8 mouse cellular contexts compared by ENCODE assay signal in genomic region chr2:113848245-113849121, GRCm38 (mm10). TPM values are rescaled to one million over a fixed set of nuclear protein-coding genes. Genes with fewer than 3 reads are reported as not detected.
DNase-seq lines count a peak whose midpoint lies in the region; ATAC-seq and TF ChIP-seq lines count a peak whose summit lies in the region.

Gene Arhgap11a, minus strand, starts transcription at chr2:113848661.

- WGBS in hindbrain, embryonic 10.5 days: under 1% methylated on average over 48 of the region's 48 CpGs
- under 1% methylated on average over 48 of the region's 48 CpGs for WGBS in lung, postnatal 0 days

- H3K9ac ChIP-seq in lung, postnatal 0 days (replicated peaks; ENCODE audit: low read depth): peak within 1 kb of the TSS; percentile 60

- DNase-seq in MN1 (ENCODE audit: low spot score): peak; percentile 98
- peak; percentile 96 for DNase-seq in cerebellum, adult 9-10 months
- peak; percentile 89 for DNase-seq in hindbrain, embryonic 10.5 days (ENCODE audit: low spot score)
- peak; percentile 92 for DNase-seq in layer of hippocampus, adult 9-11 months
- peak; percentile 97 for DNase-seq in lung, postnatal 0 days (ENCODE audit: low spot score)
- DNase-seq in ovary, postnatal 14 days (ENCODE audit: low spot score): peak; percentile 92
- peak; percentile 92 for DNase-seq in thymus, postnatal 14 days

- no peaks in the 10 kb centered on the region for H3K27me3 ChIP-seq in hindbrain, embryonic 10.5 days (ENCODE audit: insufficient read depth, poor library complexity, severe bottlenecking)
- no peaks in the 10 kb centered on the region for H3K27me3 ChIP-seq in lung, postnatal 0 days (replicated peaks; ENCODE audit: insufficient read depth, low read length)

- H3K36me3 ChIP-seq in hindbrain, embryonic 10.5 days: peaks cover 17% of the 10 kb centered on the region
- H3K36me3 ChIP-seq in lung, postnatal 0 days (ENCODE audit: insufficient read depth, low read length): no peaks in the 10 kb centered on the region

- ATAC-seq in frontal cortex, adult (ENCODE audit: low TSS enrichment): peak; percentile 97
- peak; percentile 97 for ATAC-seq in lung, postnatal 0 days

- peak within 1 kb of the TSS; percentile 93 for H3K27ac ChIP-seq in hindbrain, embryonic 10.5 days
- peak within 1 kb of the TSS; percentile 51 for H3K27ac ChIP-seq in lung, postnatal 0 days (ENCODE audit: low read length)

- TF ChIP-seq CTCF in lung, postnatal 0 days (IDR thresholded peaks at IDR 0.05): no peak

- peak within 1 kb of the TSS; percentile 83 for H3K4me3 ChIP-seq in hindbrain, embryonic 10.5 days
- H3K4me3 ChIP-seq in lung, postnatal 0 days (ENCODE audit: low read depth, low read length): peak within 1 kb of the TSS; percentile 77

- H3K4me2 ChIP-seq in lung, postnatal 0 days (replicated peaks; ENCODE audit: low read depth, low read length): peak within 1 kb of the TSS; percentile 92

- H3K4me1 ChIP-seq in hindbrain, embryonic 10.5 days (replicated peaks): peaks cover 25% of the 10 kb centered on the region
- H3K4me1 ChIP-seq in lung, postnatal 0 days (ENCODE audit: insufficient read depth, low read depth, low read length): no peaks in the 10 kb centered on the region

- peak; percentile 96 for TF ChIP-seq EP300 in lung, postnatal 0 days (IDR thresholded peaks at IDR 0.05)

- H3K9me3 ChIP-seq in hindbrain, embryonic 10.5 days: no peaks in the 10 kb centered on the region
- no peaks in the 10 kb centered on the region for H3K9me3 ChIP-seq in lung, postnatal 0 days (ENCODE audit: low read length)

RNA-seq across cellular contexts. Expression of gene Arhgap11a, which starts in this region (rescaled TPM):
- 31.6 and 33.9 TPM in 2 replicates for polyA plus RNA-seq in hindbrain, embryonic 10.5 days (2016; fragmentation: Nextera tagmentation; extraction: Ambion mirVana)
- polyA plus RNA-seq in lung, postnatal 0 days (2015; fragmentation: Nextera tagmentation; extraction: Ambion mirVana): 2.7 and 3.2 TPM in 2 replicates

Comparison
In these comparisons a context has a peak if more than half of its experiments do, and no peak if none do; other contexts are left out.
1. Peak in every context shown above with its lines: DNase-seq, ATAC-seq, H3K4me3 ChIP-seq and H3K27ac ChIP-seq.